Mouse (Mus musculus) lung, embryonic 15.5 days (tissue): ENCODE data around the gene Klhl30. TPM values are rescaled to one million over a fixed set of nuclear protein-coding genes. Genes with fewer than 3 reads are reported as not detected.

Experiments
- ATAC-seq: fragments of 200-750 bp; cut with Nextera tagmentation; 2 replicates; pipeline ENCODE4 v1.8.0; 2017; ENCODE audit warnings: moderate number of reproducible peaks, borderline replicate concordance; ENCODE audit not compliant: low FRiP score, low TSS enrichment; ENCODE audit errors: extremely low read depth
- H3K27ac ChIP-seq: fragments of 300-500 bp; sonication (generic); 2 replicates; pipeline ENCODE4 v1.5.1; 2015; ENCODE audit warnings: moderate library complexity, mild to moderate bottlenecking, inconsistent platforms
- H3K27me3 ChIP-seq: fragments of 300-500 bp; sonication (generic); 2 replicates; pipeline ENCODE4 v1.6.1; 2015; ENCODE audit warnings: inconsistent platforms
- H3K36me3 ChIP-seq: fragments of 300-500 bp; sonication (generic); 2 replicates; pipeline ENCODE4 v1.6.1; 2015; ENCODE audit warnings: inconsistent platforms
- H3K4me1 ChIP-seq: fragments of 300-500 bp; sonication (generic); 2 replicates; pipeline ENCODE4 v1.6.1; 2015; ENCODE audit warnings: inconsistent platforms
- H3K4me2 ChIP-seq: fragments of 300-500 bp; sonication (generic); 2 replicates; pipeline ENCODE4 v1.6.1; 2015; ENCODE audit warnings: inconsistent platforms, mild to moderate bottlenecking, moderate library complexity
- H3K4me3 ChIP-seq: fragments of 300-500 bp; sonication (generic); 2 replicates; pipeline ENCODE4 v1.5.1; 2015; ENCODE audit warnings: mild to moderate bottlenecking, inconsistent platforms
- H3K9ac ChIP-seq: fragments of 300-500 bp; sonication (generic); 2 replicates; pipeline ENCODE4 v1.6.1; 2015; ENCODE audit warnings: inconsistent platforms
- H3K9me3 ChIP-seq: fragments of 300-500 bp; sonication (generic); 2 replicates; pipeline ENCODE4 v1.6.1; 2016; ENCODE audit warnings: inconsistent platforms
- WGBS: fragments of 180-500 bp; shearing (Covaris S2); methylation state at CpG from one replicate; pipeline ENCODE4 v1.1.7; 2015; 5-methylcytosine and 5-hydroxymethylcytosine counted together
- polyA plus RNA-seq: library from polyadenylated mRNA; unstranded; fragments of >200 nt; fragmentation: Nextera tagmentation; extraction: Ambion mirVana; gene quantifications from 2 replicates; pipeline ENCODE4 v1.2.1, GENCODE M21; 2015

Gene Klhl30
- polyA plus RNA-seq, result 1.6 and 2.3 TPM in 2 replicates

GRCm38 (mm10) chr1:91350841-91351240 is at the start of gene Klhl30:
Gene Klhl30, plus strand, starts transcription at chr1:91351016.
- WGBS, result 49% methylated on average over 4 of the region's 4 CpGs
- H3K27me3 ChIP-seq, result peaks cover 10% of the 10 kb centered on the region
- no peak within 1 kb of the TSS for H3K27ac ChIP-seq
- no peak for ATAC-seq
- H3K4me2 ChIP-seq, result no peak within 1 kb of the TSS
- H3K4me3 ChIP-seq, result no peak within 1 kb of the TSS
- no peak within 1 kb of the TSS for H3K9ac ChIP-seq
- H3K4me1 ChIP-seq, result no peaks in the 10 kb centered on the region
- no peaks in the 10 kb centered on the region for H3K36me3 ChIP-seq
- no peaks in the 10 kb centered on the region for H3K9me3 ChIP-seq

- Histone ChIP-seq H3K4me1 (peaks cover 13% of the 10 kb centered on the region; the same call in 1 of the 2 replicates), H3K27ac (no peak overlapping the region), H3K4me3 (no peak overlapping the region), H3K36me3 (peaks cover 10% of the 10 kb centered on the region; the same call in 1 of the 2 replicates), H3K27me3 (no peaks in the 10 kb centered on the region), H3K4me2 (no peak overlapping the region), H3K9ac (no peak overlapping the region), H3K9me3 (no peaks in the 10 kb centered on the region)
- WGBS, result 63% methylated on average over 3 of the region's 3 CpGs
- no peak for ATAC-seq
Measured at GRCm38 (mm10) chr1:91301206-91301920, 49.5 kb upstream of the Klhl30 start.

- Histone ChIP-seq H3K4me3 (no peak overlapping the region), H3K27me3 (no peaks in the 10 kb centered on the region), H3K4me1 (peaks cover 13% of the 10 kb centered on the region; the same call in 1 of the 2 replicates), H3K4me2 (no peak overlapping the region), H3K9ac (no peak overlapping the region), H3K27ac (no peak overlapping the region), H3K36me3 (peaks cover 11% of the 10 kb centered on the region; the same call in 1 of the 2 replicates), H3K9me3 (no peaks in the 10 kb centered on the region)
- whole genome bisulfite sequencing, result 71% methylated on average over 3 of the region's 3 CpGs
- ATAC-seq, result no peak
Measured at GRCm38 (mm10) chr1:91302021-91302420, 48.8 kb upstream of the Klhl30 start.

- Histone ChIP-seq H3K4me3 (no peak overlapping the region), H3K27ac (no peak overlapping the region), H3K36me3 (peaks cover 22% of the 10 kb centered on the region), H3K9ac (no peak overlapping the region), H3K4me2 (no peak overlapping the region), H3K4me1 (no peaks in the 10 kb centered on the region), H3K9me3 (no peaks in the 10 kb centered on the region), H3K27me3 (no peaks in the 10 kb centered on the region)
- ATAC-seq, result no peak
- WGBS, result 88% methylated on average over 4 of the region's 4 CpGs
Measured at GRCm38 (mm10) chr1:91304621-91305020, 46.2 kb upstream of the Klhl30 start.

- H3K9ac ChIP-seq, result no peak overlapping the region
- H3K9me3 ChIP-seq, result no peaks in the 10 kb centered on the region
- ATAC-seq, result no peak
- no peak overlapping the region for H3K4me2 ChIP-seq
- 0 out of 2 replicates have a peak, but pooled peaks cover 2% of the 10 kb centered on the region for H3K4me1 ChIP-seq
- no peak overlapping the region for H3K27ac ChIP-seq
- H3K27me3 ChIP-seq, result no peaks in the 10 kb centered on the region
- H3K36me3 ChIP-seq, result peaks cover 26% of the 10 kb centered on the region
- 89% methylated on average over 13 of the region's 13 CpGs for WGBS
- no peak overlapping the region for H3K4me3 ChIP-seq
Measured at GRCm38 (mm10) chr1:91309366-91310085, 41.3 kb upstream of the Klhl30 start.

- no peak overlapping the region for H3K4me2 ChIP-seq
- H3K9ac ChIP-seq, result no peak overlapping the region
- no peak for ATAC-seq
- H3K27ac ChIP-seq, result no peak overlapping the region
- H3K9me3 ChIP-seq, result no peaks in the 10 kb centered on the region
- 0 out of 2 replicates have a peak, but pooled peaks cover 2% of the 10 kb centered on the region for H3K4me1 ChIP-seq
- H3K27me3 ChIP-seq, result no peaks in the 10 kb centered on the region
- peaks cover 19% of the 10 kb centered on the region for H3K36me3 ChIP-seq
- 68% methylated on average over 4 of the region's 4 CpGs for WGBS
- H3K4me3 ChIP-seq, result no peak overlapping the region
Measured at GRCm38 (mm10) chr1:91312273-91312672, 38.5 kb upstream of the Klhl30 start.

- 0 out of 2 replicates have a peak, but pooled peaks have one; percentile 31 for ATAC-seq
- 42% methylated on average over 5 of the region's 5 CpGs for WGBS
Measured at GRCm38 (mm10) chr1:91313251-91313650, 37.6 kb upstream of the Klhl30 start.

GRCm38 (mm10) chr1:91317656-91318055 is 33.2 kb upstream of the Klhl30 start:
- Histone ChIP-seq H3K9ac (no peak overlapping the region), H3K9me3 (no peaks in the 10 kb centered on the region), H3K4me2 (no peak overlapping the region), H3K4me3 (no peak overlapping the region), H3K4me1 (0 out of 2 replicates have a peak, but pooled peaks cover 2% of the 10 kb centered on the region), H3K27me3 (no peaks in the 10 kb centered on the region), H3K27ac (no peak overlapping the region), H3K36me3 (no peaks in the 10 kb centered on the region)
- WGBS, result 74% methylated on average over 6 of the region's 6 CpGs
- no peak for ATAC-seq

More at GRCm38 (mm10) chr1:91313251-91313650, 37.6 kb upstream of the Klhl30 start:
- H3K4me3 ChIP-seq, result no peak overlapping the region
- 0 out of 2 replicates have a peak, but pooled peaks cover 2% of the 10 kb centered on the region for H3K4me1 ChIP-seq
- H3K27ac ChIP-seq, result no peak overlapping the region
- no peak overlapping the region for H3K4me2 ChIP-seq
- H3K9me3 ChIP-seq, result no peaks in the 10 kb centered on the region
- H3K27me3 ChIP-seq, result no peaks in the 10 kb centered on the region
- peaks cover 19% of the 10 kb centered on the region for H3K36me3 ChIP-seq
- no peak overlapping the region for H3K9ac ChIP-seq

GRCm38 (mm10) chr1:91321760-91322438 is 28.9 kb upstream of the Klhl30 start, which contains the start of gene Espnl:
Gene Espnl, plus strand, starts transcription at chr1:91322075.
- Histone ChIP-seq H3K9ac (no peak within 1 kb of the TSS), H3K4me1 (no peaks in the 10 kb centered on the region), H3K27ac (no peak within 1 kb of the TSS), H3K9me3 (no peaks in the 10 kb centered on the region), H3K27me3 (no peaks in the 10 kb centered on the region), H3K4me2 (no peak within 1 kb of the TSS), H3K4me3 (no peak within 1 kb of the TSS), H3K36me3 (no peaks in the 10 kb centered on the region)
- ATAC-seq, result no peak
- WGBS, result 47% methylated on average over 19 of the region's 19 CpGs

- H3K9ac ChIP-seq, result no peak overlapping the region
Measured at GRCm38 (mm10) chr1:91324646-91325045, 26.2 kb upstream of the Klhl30 start.

GRCm38 (mm10) chr1:91325488-91326042 is 25.3 kb upstream of the Klhl30 start:
- no peak overlapping the region for H3K4me2 ChIP-seq
- no peak for ATAC-seq
- H3K9me3 ChIP-seq, result no peaks in the 10 kb centered on the region
- no peaks in the 10 kb centered on the region for H3K4me1 ChIP-seq
- H3K9ac ChIP-seq, result no peak overlapping the region
- no peaks in the 10 kb centered on the region for H3K36me3 ChIP-seq
- no peak overlapping the region for H3K4me3 ChIP-seq
- no peak overlapping the region for H3K27ac ChIP-seq
- 59% methylated on average over 4 of the region's 4 CpGs for WGBS
- no peaks in the 10 kb centered on the region for H3K27me3 ChIP-seq

More at GRCm38 (mm10) chr1:91324646-91325045, 26.2 kb upstream of the Klhl30 start:
- 48% methylated on average over 2 of the region's 2 CpGs for WGBS
- Histone ChIP-seq H3K27ac (no peak overlapping the region), H3K9me3 (no peaks in the 10 kb centered on the region), H3K4me2 (no peak overlapping the region), H3K4me3 (no peak overlapping the region), H3K27me3 (no peaks in the 10 kb centered on the region), H3K4me1 (no peaks in the 10 kb centered on the region), H3K36me3 (no peaks in the 10 kb centered on the region)
- no peak for ATAC-seq
